Mouse (Mus musculus): ENCODE data around the gene Ssr2. TPM values are rescaled to one million over a fixed set of nuclear protein-coding genes. Genes with fewer than 3 reads are reported as not detected.
"Not testable (repeated sequence)": the region's sequence is repeated elsewhere in the genome, so short reads cannot be mapped to it uniquely, and the experiment has no call there.

The Ssr2 gene
- total RNA-seq, 1 experiment from 2014 or later, result 23.2 TPM

GRCm38 (mm10) chr3:88590246-88590645 is 14.6 kb downstream of the Ssr2 start:
- ATAC-seq (replicated peaks; ENCODE audit: insufficient number of reproducible peaks, low FRiP score, low TSS enrichment, poor library complexity, severe bottlenecking), result no peak

- ATAC-seq (replicated peaks; ENCODE audit: insufficient number of reproducible peaks, low FRiP score, low TSS enrichment, poor library complexity, severe bottlenecking), result no peak
Measured at GRCm38 (mm10) chr3:88591044-88591443, 15.4 kb downstream of the Ssr2 start.

GRCm38 (mm10) chr3:88591950-88592731 is 16.5 kb downstream of the Ssr2 start:
- ATAC-seq (replicated peaks; ENCODE audit: insufficient number of reproducible peaks, low FRiP score, low TSS enrichment, poor library complexity, severe bottlenecking), result peak; percentile 42; the same call in 1 of the 2 replicates

- ATAC-seq (replicated peaks; ENCODE audit: insufficient number of reproducible peaks, low FRiP score, low TSS enrichment, poor library complexity, severe bottlenecking), result peak; percentile 64
Measured at GRCm38 (mm10) chr3:88592942-88593576, 17.4 kb downstream of the Ssr2 start.

GRCm38 (mm10) chr3:88593893-88594580 is 18.4 kb downstream of the Ssr2 start:
- ATAC-seq (replicated peaks; ENCODE audit: insufficient number of reproducible peaks, low FRiP score, low TSS enrichment, poor library complexity, severe bottlenecking), result no peak

GRCm38 (mm10) chr3:88596547-88596946 is 20.9 kb downstream of the Ssr2 start:
- not testable (repeated sequence) for ATAC-seq (replicated peaks; ENCODE audit: insufficient number of reproducible peaks, low FRiP score, low TSS enrichment, poor library complexity, severe bottlenecking)

GRCm38 (mm10) chr3:88602466-88602865 is 26.8 kb downstream of the Ssr2 start:
- ATAC-seq (replicated peaks; ENCODE audit: insufficient number of reproducible peaks, low FRiP score, low TSS enrichment, poor library complexity, severe bottlenecking), result no peak

GRCm38 (mm10) chr3:88603714-88604161 is 28.1 kb downstream of the Ssr2 start:
- ATAC-seq (replicated peaks; ENCODE audit: insufficient number of reproducible peaks, low FRiP score, low TSS enrichment, poor library complexity, severe bottlenecking), result peak; percentile 70

GRCm38 (mm10) chr3:88604863-88605262 is 29.2 kb downstream of the Ssr2 start:
- ATAC-seq (replicated peaks; ENCODE audit: insufficient number of reproducible peaks, low FRiP score, low TSS enrichment, poor library complexity, severe bottlenecking), result no peak

- not testable (repeated sequence) for ATAC-seq (replicated peaks; ENCODE audit: insufficient number of reproducible peaks, low FRiP score, low TSS enrichment, poor library complexity, severe bottlenecking)
Measured at GRCm38 (mm10) chr3:88605666-88606065, 30.0 kb downstream of the Ssr2 start, which contains the start of gene Arhgef2. Arhgef2 (plus strand) TSS chr3:88605966.

- ATAC-seq (replicated peaks; ENCODE audit: insufficient number of reproducible peaks, low FRiP score, low TSS enrichment, poor library complexity, severe bottlenecking), result peak; percentile 98
Measured at GRCm38 (mm10) chr3:88607065-88607757, 31.5 kb downstream of the Ssr2 start.

- ATAC-seq (replicated peaks; ENCODE audit: insufficient number of reproducible peaks, low FRiP score, low TSS enrichment, poor library complexity, severe bottlenecking), result no peak
Measured at GRCm38 (mm10) chr3:88607758-88608138, 32.1 kb downstream of the Ssr2 start.

GRCm38 (mm10) chr3:88609066-88609465 is 33.4 kb downstream of the Ssr2 start:
- ATAC-seq (replicated peaks; ENCODE audit: insufficient number of reproducible peaks, low FRiP score, low TSS enrichment, poor library complexity, severe bottlenecking), result no peak

GRCm38 (mm10) chr3:88614418-88614817 is 38.7 kb downstream of the Ssr2 start:
- ATAC-seq (replicated peaks; ENCODE audit: insufficient number of reproducible peaks, low FRiP score, low TSS enrichment, poor library complexity, severe bottlenecking), result no peak

GRCm38 (mm10) chr3:88615117-88615516 is 39.4 kb downstream of the Ssr2 start:
- no peak for ATAC-seq (replicated peaks; ENCODE audit: insufficient number of reproducible peaks, low FRiP score, low TSS enrichment, poor library complexity, severe bottlenecking)

GRCm38 (mm10) chr3:88615902-88616391 is 40.3 kb downstream of the Ssr2 start:
- ATAC-seq (replicated peaks; ENCODE audit: insufficient number of reproducible peaks, low FRiP score, low TSS enrichment, poor library complexity, severe bottlenecking), result no peak

- no peak for ATAC-seq (replicated peaks; ENCODE audit: insufficient number of reproducible peaks, low FRiP score, low TSS enrichment, poor library complexity, severe bottlenecking)
Measured at GRCm38 (mm10) chr3:88616951-88617500, 41.4 kb downstream of the Ssr2 start.

- peak; percentile 81 for ATAC-seq (replicated peaks; ENCODE audit: insufficient number of reproducible peaks, low FRiP score, low TSS enrichment, poor library complexity, severe bottlenecking)
Measured at GRCm38 (mm10) chr3:88618074-88618871, 42.6 kb downstream of the Ssr2 start.
